Mouse (Mus musculus) heart, postnatal 0 days (tissue): Measurements from ENCODE around the gene Vps8. TPM values are rescaled to one million over a fixed set of nuclear protein-coding genes. Genes with fewer than 3 reads are reported as not detected.

Experiments
- ATAC-seq: fragments of 200-750 bp; cut with Nextera tagmentation; 2 replicates; pipeline ENCODE4 v1.8.0; 2017; ENCODE audit warnings: low read depth, moderate number of reproducible peaks, moderate library complexity; ENCODE audit not compliant: insufficient read depth
- DNase-seq: peaks from one replicate; pipeline ENCODE4 v3.0.0-alpha.2; 2016; ENCODE audit warnings: low spot score
- H3K27ac ChIP-seq: fragments of 300-500 bp; sonication (generic); 2 replicates; pipeline ENCODE4 v1.5.1; 2014; ENCODE audit warnings: low read depth, mild to moderate bottlenecking
- H3K27me3 ChIP-seq: fragments of 300-500 bp; sonication (generic); 2 replicates; pipeline ENCODE4 v1.6.1; 2014; ENCODE audit warnings: low read length, mixed read lengths; ENCODE audit not compliant: control insufficient read depth, insufficient read depth
- H3K36me3 ChIP-seq: fragments of 300-500 bp; sonication (generic); replicated peaks from 2 replicates; pipeline ENCODE4 v1.6.1; 2014; ENCODE audit warnings: low read length, mixed read lengths; ENCODE audit not compliant: control insufficient read depth, insufficient read depth
- H3K4me1 ChIP-seq: fragments of 300-500 bp; sonication (generic); 2 replicates; pipeline ENCODE4 v1.6.1; 2014; ENCODE audit warnings: antibody characterized with exemption; ENCODE audit not compliant: control insufficient read depth, insufficient read depth
- H3K4me2 ChIP-seq: fragments of 300-500 bp; sonication (generic); 2 replicates; pipeline ENCODE4 v1.6.1; 2014; ENCODE audit warnings: low read depth, mild to moderate bottlenecking, low read length, moderate library complexity
- H3K4me3 ChIP-seq: fragments of 300-500 bp; sonication (generic); 2 replicates; pipeline ENCODE4 v1.5.1; 2014; ENCODE audit warnings: low read depth, low read length
- H3K9ac ChIP-seq: fragments of 300-500 bp; sonication (generic); replicated peaks from 2 replicates; pipeline ENCODE4 v1.6.1; 2014; ENCODE audit warnings: low read depth, low read length, mixed read lengths
- H3K9me3 ChIP-seq: fragments of 300-500 bp; sonication (generic); replicated peaks from 2 replicates; pipeline ENCODE4 v1.6.1; 2016; ENCODE audit warnings: low read length; ENCODE audit not compliant: control insufficient read depth
- CTCF ChIP-seq: IDR thresholded peaks from 2 replicates; pipeline ENCODE4 v1.5.1; 2016; ENCODE audit warnings: antibody characterized with exemption, control low read depth, low read depth
- EP300 ChIP-seq: IDR thresholded peaks from 2 replicates; pipeline ENCODE4 v1.6.1; 2016; ENCODE audit warnings: antibody characterized with exemption, low read depth
- WGBS: fragments of 180-500 bp; shearing (Covaris S2); extraction: QIAGEN DNeasy Blood & Tissue Kit; methylation state at CpG from one replicate; pipeline ENCODE4 v1.1.7; 2014; 5-methylcytosine and 5-hydroxymethylcytosine counted together
- polyA plus RNA-seq: library from polyadenylated mRNA; unstranded; fragments of >200 nt; fragmentation: Nextera tagmentation; extraction: Ambion mirVana; gene quantifications from 2 replicates; pipeline ENCODE4 v1.2.1, GENCODE M21; 2015
- total RNA-seq: library from RNA; depleted of rRNA; stranded (reverse); fragments of >200 nt; gene quantifications from 2 replicates; pipeline ENCODE4 v1.2.3, GENCODE M21; 2014; ENCODE audit warnings: low replicate concordance

Vps8 gene
- total and polyA plus RNA-seq, 2 experiments from 2014 or later = 21.3 to 94.8 TPM

DNA sequence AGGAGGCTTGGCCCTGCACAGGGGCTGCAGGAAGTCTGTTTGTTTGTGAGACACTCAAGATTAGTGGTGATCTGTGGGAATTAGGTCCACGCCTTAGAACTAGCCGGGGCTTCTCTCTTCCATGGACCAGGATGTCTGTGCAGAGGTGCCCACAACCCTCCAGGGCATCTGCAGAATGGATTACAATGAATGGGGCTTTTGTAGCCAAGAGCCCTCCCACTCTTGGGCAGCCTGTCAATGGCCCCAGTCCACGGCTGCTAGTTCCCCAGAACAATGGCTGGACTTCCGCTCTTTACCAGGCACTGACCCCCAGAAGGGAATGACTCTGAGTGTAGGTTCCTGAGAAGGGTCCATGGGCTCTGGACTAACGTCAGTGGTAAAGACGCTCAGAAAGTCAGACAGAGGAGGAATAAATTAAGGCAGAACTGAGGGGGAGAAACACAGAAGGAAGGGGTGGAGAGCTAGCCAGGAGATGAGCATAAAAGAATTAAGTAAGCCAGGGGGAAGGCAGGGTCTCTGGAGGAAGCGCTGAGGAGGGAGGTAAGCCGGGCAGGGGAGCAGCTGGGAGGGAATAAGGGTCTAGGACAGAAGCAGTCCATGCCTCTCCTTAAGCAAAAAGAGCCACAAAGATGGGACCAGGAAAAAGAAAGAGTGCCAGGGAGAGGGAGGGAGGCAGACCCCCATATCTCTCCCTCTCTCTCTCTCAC lies 24.4 kb upstream of the Vps8 start:
- ATAC-seq (peak; percentile 25), DNase-seq (no peak)
- no peak overlapping the region for H3K9ac ChIP-seq
- TF ChIP-seq EP300 (no peak), CTCF (no peak)
- H3K36me3 ChIP-seq = no peaks in the 10 kb centered on the region
- H3K9me3 ChIP-seq = no peaks in the 10 kb centered on the region
- H3K4me3 ChIP-seq = no peak overlapping the region
- 58% methylated on average over 8 of the region's 8 CpGs for WGBS
- H3K27ac ChIP-seq = peak overlapping the region; percentile 41; the same call in 1 of the 2 replicates
- peaks cover 22% of the 10 kb centered on the region for H3K4me1 ChIP-seq
- no peak overlapping the region for H3K4me2 ChIP-seq
- no peaks in the 10 kb centered on the region for H3K27me3 ChIP-seq

DNA sequence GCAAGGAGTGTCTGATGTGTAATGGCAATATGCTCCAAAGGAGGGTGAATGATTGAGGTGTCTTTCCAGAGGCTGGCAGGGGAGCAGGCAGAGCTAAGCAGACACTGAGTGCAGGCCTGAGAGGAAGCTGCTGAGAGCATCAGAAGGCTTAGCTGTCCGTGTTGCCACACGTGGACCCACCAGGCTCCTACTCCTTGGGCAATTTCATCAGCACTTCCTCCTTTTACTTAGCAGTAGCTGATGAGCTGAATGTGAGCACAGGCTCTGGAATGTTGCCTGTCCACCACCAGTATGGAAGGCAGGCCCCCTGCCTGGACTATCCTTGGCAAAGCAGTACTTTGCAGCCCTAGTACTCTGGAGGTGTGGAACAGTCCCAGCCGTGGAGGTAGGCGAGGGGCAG lies 23.0 kb upstream of the Vps8 start:
- Histone ChIP-seq H3K9me3 (no peaks in the 10 kb centered on the region), H3K4me1 (peaks cover 22% of the 10 kb centered on the region), H3K4me2 (no peak overlapping the region), H3K36me3 (no peaks in the 10 kb centered on the region), H3K4me3 (no peak overlapping the region), H3K27me3 (no peaks in the 10 kb centered on the region), H3K9ac (no peak overlapping the region), H3K27ac (no peak overlapping the region)
- no peak for TF ChIP-seq EP300
- no peak for TF ChIP-seq CTCF
- WGBS = 78% methylated on average over 4 of the region's 4 CpGs
- ATAC-seq (no peak), DNase-seq (no peak)

DNA sequence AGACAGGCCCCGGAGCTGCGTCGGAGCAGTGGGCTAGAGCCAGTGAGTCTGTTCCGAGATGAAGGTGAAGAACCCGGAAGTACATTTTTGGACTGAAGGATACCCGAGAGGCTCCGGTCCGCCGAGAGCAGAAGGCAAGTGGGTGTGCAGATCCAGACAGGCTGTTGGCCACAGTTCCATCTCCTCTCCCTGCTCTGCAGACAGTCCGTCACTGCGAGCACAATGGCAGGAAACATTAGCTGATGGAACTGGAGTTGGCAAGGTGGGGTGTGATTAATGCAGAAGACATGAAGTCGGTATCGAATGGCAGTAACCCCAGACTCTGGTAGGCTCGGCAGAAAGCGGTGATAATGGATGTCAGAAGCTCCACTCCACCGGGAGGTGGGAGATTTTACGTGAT lies 20.9 kb upstream of the Vps8 start:
- Histone ChIP-seq H3K4me2 (peak overlapping the region; percentile 5; the same call in 1 of the 2 replicates), H3K4me1 (peaks cover 16% of the 10 kb centered on the region), H3K4me3 (no peak overlapping the region), H3K36me3 (no peaks in the 10 kb centered on the region), H3K27me3 (no peaks in the 10 kb centered on the region), H3K9me3 (no peaks in the 10 kb centered on the region), H3K9ac (no peak overlapping the region), H3K27ac (no peak overlapping the region; the same call in 1 of the 2 replicates)
- ATAC-seq (peak; percentile 63), DNase-seq (peak; percentile 63)
- WGBS = 39% methylated on average over 17 of the region's 17 CpGs
- no peak for TF ChIP-seq CTCF
- no peak for TF ChIP-seq EP300

DNA sequence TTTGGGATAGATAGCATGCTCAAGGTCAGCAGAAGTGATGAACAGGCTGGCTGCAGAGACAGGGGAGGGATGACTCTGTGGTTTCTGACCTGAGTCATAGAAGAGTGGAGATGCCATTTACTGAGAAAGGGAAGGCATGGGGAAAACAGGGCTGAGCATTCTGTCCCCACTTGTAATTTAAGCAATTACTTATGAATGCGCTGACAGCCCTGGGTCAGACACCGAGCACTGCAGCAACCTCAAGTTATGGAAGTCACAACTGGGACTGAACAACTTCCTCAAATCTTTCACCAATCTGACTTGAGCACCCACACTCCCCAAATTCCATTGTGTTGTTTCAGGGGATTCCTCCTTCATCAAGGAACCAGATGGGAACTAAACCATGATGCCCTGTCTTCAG lies 19.5 kb upstream of the Vps8 start:
- ATAC-seq (no peak), DNase-seq (no peak)
- WGBS = 68% methylated on average over 2 of the region's 2 CpGs
- no peak overlapping the region for H3K4me2 ChIP-seq
- TF ChIP-seq EP300 (no peak), CTCF (no peak)
- no peak overlapping the region for H3K9ac ChIP-seq
- peaks cover 3% of the 10 kb centered on the region for H3K4me1 ChIP-seq
- no peaks in the 10 kb centered on the region for H3K27me3 ChIP-seq
- no peak overlapping the region for H3K4me3 ChIP-seq
- H3K36me3 ChIP-seq = no peaks in the 10 kb centered on the region
- H3K27ac ChIP-seq = no peak overlapping the region
- no peaks in the 10 kb centered on the region for H3K9me3 ChIP-seq

GRCm38 (mm10) chr16:21404631-21405030 lies 18.3 kb upstream of the Vps8 start:
- Histone ChIP-seq H3K27me3 (no peaks in the 10 kb centered on the region), H3K4me1 (no peaks in the 10 kb centered on the region), H3K27ac (no peak overlapping the region)

More at GRCm38 (mm10) chr16:21404631-21405030, 18.3 kb upstream of the Vps8 start:
- H3K9me3 ChIP-seq = no peaks in the 10 kb centered on the region
- no peak overlapping the region for H3K4me2 ChIP-seq
- TF ChIP-seq EP300 = no peak
- no peak for TF ChIP-seq CTCF
- no peak for ATAC-seq
- H3K4me3 ChIP-seq = no peak overlapping the region
- H3K9ac ChIP-seq = no peak overlapping the region
- 63% methylated on average over 5 of the region's 5 CpGs for WGBS
- DNase-seq = no peak
- H3K36me3 ChIP-seq = no peaks in the 10 kb centered on the region
